Mouse (Mus musculus) stomach, embryonic 14.5 days (tissue): ENCODE data around the gene Bpifa1. TPM values are rescaled to one million over a fixed set of nuclear protein-coding genes. Genes with fewer than 3 reads are reported as not detected.
"Not testable (repeated sequence)": the region's sequence is repeated elsewhere in the genome, so short reads cannot be mapped to it uniquely, and the experiment has no call there.

Source experiments
- ATAC-seq: fragments of 200-750 bp; cut with Nextera tagmentation; 2 replicates; pipeline ENCODE4 v1.8.0; 2017; ENCODE audit warnings: low read depth, moderate TSS enrichment; ENCODE audit not compliant: insufficient number of reproducible peaks, insufficient read depth, low FRiP score
- H3K27ac ChIP-seq: fragments of 300-500 bp; sonication (generic); 2 replicates; pipeline ENCODE4 v1.5.1; 2014; ENCODE audit warnings: mild to moderate bottlenecking, low read length, moderate library complexity, mixed read lengths
- H3K27me3 ChIP-seq: fragments of 300-500 bp; sonication (generic); 2 replicates; pipeline ENCODE4 v1.6.1; 2014; ENCODE audit warnings: low read length, control low read depth, mixed read lengths; ENCODE audit not compliant: control insufficient read depth, insufficient read depth
- H3K36me3 ChIP-seq: fragments of 300-500 bp; sonication (generic); 2 replicates; pipeline ENCODE4 v1.6.1; 2014; ENCODE audit warnings: mild to moderate bottlenecking, control low read depth, low read length, moderate library complexity, mixed read lengths; ENCODE audit not compliant: control insufficient read depth, insufficient read depth
- H3K4me1 ChIP-seq: fragments of 300-500 bp; sonication (generic); 2 replicates; pipeline ENCODE4 v1.6.1; 2014; ENCODE audit warnings: low read length, control low read depth, mixed read lengths; ENCODE audit not compliant: control insufficient read depth, insufficient read depth
- H3K4me2 ChIP-seq: fragments of 300-500 bp; sonication (generic); replicated peaks from 2 replicates; pipeline ENCODE4 v1.6.1; 2014; ENCODE audit warnings: low read depth, low read length, control low read depth
- H3K4me3 ChIP-seq: fragments of 300-500 bp; sonication (generic); 2 replicates; pipeline ENCODE4 v1.5.1; 2014; ENCODE audit warnings: low read depth, low read length, control low read depth
- H3K9ac ChIP-seq: fragments of 300-500 bp; sonication (generic); replicated peaks from 2 replicates; pipeline ENCODE4 v1.6.1; 2014; ENCODE audit warnings: low read depth, mild to moderate bottlenecking, control low read depth, low read length, moderate library complexity, mixed read lengths
- H3K9me3 ChIP-seq: fragments of 300-500 bp; sonication (generic); 2 replicates; pipeline ENCODE4 v1.6.1; 2016; ENCODE audit warnings: low read depth, low read length, control low read depth; ENCODE audit not compliant: control insufficient read depth
- WGBS: fragments of 180-500 bp; shearing (Covaris S2); extraction: QIAGEN DNeasy Blood & Tissue Kit; methylation state at CpG from one replicate; pipeline ENCODE4 v1.1.7; 2014; 5-methylcytosine and 5-hydroxymethylcytosine counted together
- polyA plus RNA-seq: library from polyadenylated mRNA; unstranded; fragments of >200 nt; fragmentation: Nextera tagmentation; extraction: Ambion mirVana; gene quantifications from 2 replicates; pipeline ENCODE4 v1.2.1, GENCODE M21; 2014

Bpifa1 gene
- polyA plus RNA-seq, 1 experiment from 2014 or later: not detected

- Histone ChIP-seq H3K36me3 (no peaks in the 10 kb centered on the region), H3K9ac (no peak overlapping the region), H3K27ac (no peak overlapping the region), H3K4me2 (no peak overlapping the region), H3K9me3 (no peaks in the 10 kb centered on the region), H3K4me3 (no peak overlapping the region), H3K27me3 (no peaks in the 10 kb centered on the region), H3K4me1 (no peaks in the 10 kb centered on the region)
- whole genome bisulfite sequencing: 48% methylated on average over 3 of the region's 3 CpGs
- no peak for ATAC-seq
These were observed 26.5 kb downstream of the Bpifa1 start for GRCm38 (mm10) chr2:154169172-154169571.

DNA sequence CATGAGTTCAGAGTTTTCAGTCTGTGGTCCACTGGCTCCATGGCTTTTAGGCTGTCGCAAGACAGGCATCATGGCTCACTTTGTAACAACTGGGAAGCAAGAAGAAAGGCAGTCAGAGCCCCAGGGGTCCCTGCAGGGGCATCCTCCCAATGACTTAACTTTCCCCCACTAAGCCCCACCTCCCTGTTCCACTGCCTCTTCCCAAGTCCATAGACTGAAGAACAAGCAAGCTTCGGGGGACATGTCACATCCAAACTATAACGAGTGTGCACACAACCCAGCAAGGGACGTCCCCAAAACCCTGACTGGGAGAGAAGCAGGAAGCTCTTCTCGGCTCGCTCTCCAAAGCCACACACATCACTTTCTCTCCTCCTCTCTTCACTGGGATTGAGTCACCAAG lies 28.9 kb downstream of the Bpifa1 start:
- no peak overlapping the region for H3K4me2 ChIP-seq
- H3K36me3 ChIP-seq: no peaks in the 10 kb centered on the region
- 79% methylated on average over 6 of the region's 6 CpGs for WGBS
- H3K9ac ChIP-seq: no peak overlapping the region
- H3K27ac ChIP-seq: no peak overlapping the region
- no peaks in the 10 kb centered on the region for H3K9me3 ChIP-seq
- no peaks in the 10 kb centered on the region for H3K27me3 ChIP-seq
- no peaks in the 10 kb centered on the region for H3K4me1 ChIP-seq
- H3K4me3 ChIP-seq: no peak overlapping the region
- no peak for ATAC-seq

- Histone ChIP-seq H3K27ac (no peak overlapping the region), H3K4me1 (no peaks in the 10 kb centered on the region), H3K4me3 (no peak overlapping the region), H3K36me3 (no peaks in the 10 kb centered on the region), H3K27me3 (no peaks in the 10 kb centered on the region), H3K9ac (no peak overlapping the region), H3K9me3 (no peaks in the 10 kb centered on the region), H3K4me2 (no peak overlapping the region)
- ATAC-seq: no peak
- WGBS: 33% methylated on average over 1 of the region's 1 CpGs
These were observed 30.6 kb downstream of the Bpifa1 start for GRCm38 (mm10) chr2:154173313-154173712.

- H3K4me2 ChIP-seq, ATAC-seq, H3K27ac ChIP-seq, H3K9ac ChIP-seq, H3K4me3 ChIP-seq, H3K9me3 ChIP-seq, H3K4me1 ChIP-seq, H3K27me3 ChIP-seq, H3K36me3 ChIP-seq: not testable (repeated sequence)
- WGBS: 81% methylated on average over 7 of the region's 7 CpGs
These were observed 39.2 kb downstream of the Bpifa1 start for GRCm38 (mm10) chr2:154181900-154182299.

GRCm38 (mm10) chr2:154183061-154183460 lies 40.4 kb downstream of the Bpifa1 start:
- not testable (repeated sequence) for H3K9ac ChIP-seq, H3K27me3 ChIP-seq, ATAC-seq, H3K36me3 ChIP-seq, H3K9me3 ChIP-seq, H3K4me3 ChIP-seq, H3K27ac ChIP-seq, H3K4me2 ChIP-seq, H3K4me1 ChIP-seq
- WGBS: 51% methylated on average over 4 of the region's 4 CpGs

- Histone ChIP-seq H3K4me3 (no peak overlapping the region), H3K9ac (no peak overlapping the region), H3K27ac (no peak overlapping the region), H3K9me3 (no peaks in the 10 kb centered on the region), H3K4me2 (no peak overlapping the region), H3K36me3 (no peaks in the 10 kb centered on the region), H3K27me3 (no peaks in the 10 kb centered on the region), H3K4me1 (no peaks in the 10 kb centered on the region)
- WGBS: 87% methylated on average over 6 of the region's 6 CpGs
- no peak for ATAC-seq
These were observed 42.6 kb downstream of the Bpifa1 start for GRCm38 (mm10) chr2:154185319-154185718.

GRCm38 (mm10) chr2:154185748-154186147 lies 43.1 kb downstream of the Bpifa1 start:
- H3K27ac ChIP-seq: no peak overlapping the region
- 79% methylated on average over 3 of the region's 3 CpGs for WGBS
- no peaks in the 10 kb centered on the region for H3K36me3 ChIP-seq
- H3K27me3 ChIP-seq: no peaks in the 10 kb centered on the region
- H3K9ac ChIP-seq: no peak overlapping the region
- ATAC-seq: no peak
- H3K4me3 ChIP-seq: no peak overlapping the region
- H3K4me1 ChIP-seq: no peaks in the 10 kb centered on the region
- no peaks in the 10 kb centered on the region for H3K9me3 ChIP-seq
- no peak overlapping the region for H3K4me2 ChIP-seq

- no peaks in the 10 kb centered on the region for H3K36me3 ChIP-seq
- no peak for ATAC-seq
- H3K9ac ChIP-seq: no peak overlapping the region
- H3K4me1 ChIP-seq: no peaks in the 10 kb centered on the region
- WGBS: 37% methylated on average over 5 of the region's 5 CpGs
- H3K27me3 ChIP-seq: no peaks in the 10 kb centered on the region
- no peak overlapping the region for H3K27ac ChIP-seq
- H3K4me2 ChIP-seq: no peak overlapping the region
- no peak overlapping the region for H3K4me3 ChIP-seq
- no peaks in the 10 kb centered on the region for H3K9me3 ChIP-seq
These were observed 44.8 kb downstream of the Bpifa1 start for GRCm38 (mm10) chr2:154187468-154187867.

DNA sequence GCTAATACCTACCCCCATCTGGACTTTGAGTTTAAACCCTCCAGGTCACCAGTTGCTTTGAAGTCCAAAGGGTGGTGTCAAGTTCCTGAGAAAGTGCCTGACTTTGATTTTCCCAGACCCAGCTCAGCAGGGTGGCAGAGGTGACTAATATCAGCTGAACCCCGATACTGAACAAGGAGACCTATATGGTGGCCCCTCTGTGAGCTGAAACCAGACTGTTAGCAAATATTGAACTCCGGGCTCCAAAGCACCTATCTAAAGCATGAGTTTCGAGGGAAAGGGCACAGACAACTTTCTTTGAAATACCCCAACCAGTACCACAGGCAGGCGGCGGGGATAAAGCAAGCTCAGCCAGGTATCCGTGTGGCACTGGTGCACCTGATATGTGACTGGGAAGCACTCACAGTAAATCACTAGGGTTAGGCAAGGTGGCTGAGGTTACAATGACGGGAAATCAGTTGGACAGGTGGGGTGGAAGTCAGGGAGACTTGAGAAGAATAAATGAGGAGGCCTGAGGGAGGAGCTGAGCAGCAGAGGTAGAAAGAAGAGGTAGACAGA lies 47.3 kb downstream of the Bpifa1 start:
- no peaks in the 10 kb centered on the region for H3K36me3 ChIP-seq
- H3K4me1 ChIP-seq: no peaks in the 10 kb centered on the region
- no peak overlapping the region for H3K9ac ChIP-seq
- H3K4me3 ChIP-seq: no peak overlapping the region
- WGBS: 63% methylated on average over 7 of the region's 7 CpGs
- no peaks in the 10 kb centered on the region for H3K9me3 ChIP-seq
- H3K27ac ChIP-seq: peak overlapping the region; percentile 58; the same call in 1 of the 2 replicates
- no peak overlapping the region for H3K4me2 ChIP-seq
- no peaks in the 10 kb centered on the region for H3K27me3 ChIP-seq
- ATAC-seq: peak; percentile 62
